8 mouse cellular contexts compared by ENCODE assay signal in the genomic region with DNA sequence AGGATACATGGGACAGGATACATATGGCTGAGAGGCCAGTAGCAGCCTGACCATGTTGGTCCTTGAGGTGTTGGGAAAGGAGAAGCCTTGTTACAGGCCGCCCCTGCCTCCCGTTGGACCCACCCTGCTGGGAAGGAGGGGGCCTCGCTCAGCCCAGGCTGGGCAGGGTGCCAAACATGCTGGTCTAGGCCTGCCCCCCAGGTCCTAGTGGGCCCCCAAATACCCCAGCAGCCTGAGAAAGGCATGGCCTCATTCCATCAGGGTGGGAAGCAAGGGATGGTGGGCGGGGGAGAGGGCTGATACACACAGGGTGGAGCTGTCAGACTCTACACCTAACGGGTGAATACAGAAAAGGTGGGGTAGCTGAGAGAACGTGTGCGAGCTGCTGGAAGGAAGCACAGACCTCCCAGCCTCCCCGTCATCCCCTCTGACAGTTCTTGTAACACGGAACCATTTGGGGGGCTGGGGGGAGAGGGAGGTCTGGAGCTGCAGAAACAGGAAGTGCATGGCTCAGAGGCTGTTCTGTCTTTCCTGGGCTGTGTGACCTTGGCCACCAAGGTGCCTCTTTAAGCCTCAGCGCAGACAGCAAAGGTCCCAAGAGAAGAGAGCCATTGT. TPM values are rescaled to one million over a fixed set of nuclear protein-coding genes. Genes with fewer than 3 reads are reported as not detected.
DNase-seq lines count a peak whose midpoint lies in the region; ATAC-seq and TF ChIP-seq lines count a peak whose summit lies in the region.

No protein-coding gene starts in this region.

- H3K4me1 ChIP-seq in liver, adult 2 months (ENCODE audit: control insufficient read depth, insufficient read depth, low read length) = peaks cover 20% of the 10 kb centered on the region
- H3K4me1 ChIP-seq in olfactory bulb, adult 2 months (ENCODE audit: control insufficient read depth, insufficient read depth, low read length) = peaks cover 21% of the 10 kb centered on the region

- H3K36me3 ChIP-seq in liver, adult 2 months (ENCODE audit: control insufficient read depth, insufficient read depth, low read length) = peaks cover under 1% of the 10 kb centered on the region; the same call in 1 of the 2 replicates

- no peak overlapping the region for H3K4me3 ChIP-seq in liver, adult 2 months (ENCODE audit: insufficient read depth, low read depth, low read length)
- no peak overlapping the region for H3K4me3 ChIP-seq in olfactory bulb, adult 2 months (ENCODE audit: insufficient read depth, low read depth, low read length)

- no peak for TF ChIP-seq POLR2A in liver, adult 2 months (IDR thresholded peaks at IDR 0.05; ENCODE audit: extremely low read depth, insufficient read depth, low read length)
- TF ChIP-seq POLR2A in olfactory bulb, adult 2 months (IDR thresholded peaks at IDR 0.05; ENCODE audit: insufficient read depth, low read depth, low read length) = no peak

- no peak for TF ChIP-seq CTCF in liver, adult 2 months (IDR thresholded peaks at IDR 0.05; ENCODE audit: low read depth, low read length)
- no peak for TF ChIP-seq CTCF in olfactory bulb, adult 2 months (IDR thresholded peaks at IDR 0.05; ENCODE audit: insufficient read depth, low read depth, low read length)

- DNase-seq in adrenal gland, adult (ENCODE audit: inconsistent age in 2 of 2, low spot score in 1 of 2) = peak; percentile 54 to 80
- no peak for DNase-seq in adrenal gland, postnatal 4 days (ENCODE audit: low spot score in 2 of 2)
- DNase-seq in liver, adult 2 months (ENCODE audit: extremely low read depth, low read depth, low spot score) = no peak
- DNase-seq in cerebellum, adult 9-10 months = no peak
- DNase-seq in right cerebral cortex, postnatal 25 days = no peak

- peaks cover 18% of the 10 kb centered on the region; the same call in 1 of the 2 replicates for H3K79me2 ChIP-seq in liver, adult 2 months (ENCODE audit: control insufficient read depth, insufficient read depth, low read length)

- H3K9ac ChIP-seq in liver, adult 2 months (ENCODE audit: low read depth, low read length) = peak overlapping the region; percentile 6; the same call in 1 of the 2 replicates

- no peaks in the 10 kb centered on the region for H3K27me3 ChIP-seq in liver, adult 2 months (ENCODE audit: control insufficient read depth, insufficient read depth, low read length)

- ATAC-seq in common myeloid progenitor, adult 5-6 weeks (replicated peaks; ENCODE audit: low read depth, poor library complexity, severe bottlenecking) = 0 out of 2 replicates have a peak, but pooled peaks have one; percentile 15
- peak; percentile 15 to 51; a peak in 1 of 4 replicates for ATAC-seq in hematopoietic stem cell, adult 5-6 weeks (replicated peaks in 1 of 2; ENCODE audit: insufficient read depth in 1 of 2, low FRiP score in 2 of 2, low TSS enrichment in 1 of 2, low read depth in 1 of 2, poor library complexity in 2 of 2, severe bottlenecking in 2 of 2)

- 72% methylated on average over 10 of the region's 10 CpGs for WGBS in liver, adult 2 months
- WGBS in olfactory bulb, adult 2 months = 48% methylated on average over 10 of the region's 10 CpGs

- H3K27ac ChIP-seq in liver, adult 2 months (replicated peaks; ENCODE audit: insufficient read depth, low read depth, low read length) = peak overlapping the region; percentile 3; the same call in 1 of the 2 replicates
- H3K27ac ChIP-seq in olfactory bulb, adult 2 months (ENCODE audit: insufficient read depth, low read depth, low read length) = peak overlapping the region; percentile 63

RNA-seq across cellular contexts. Expression of a gene that starts 4.6 kb away (rescaled TPM):
- 10 to 100 TPM; 59.9 to 61.1 TPM for total RNA-seq in adrenal gland, postnatal 4 days (2021)
- total RNA-seq in common myeloid progenitor, adult 5-6 weeks (2017) = 2.8 and 5.8 TPM in 2 replicates
- 3.7 and 5.0 TPM in 2 replicates for total RNA-seq in hematopoietic stem cell, adult 5-6 weeks (2017)
- 2.9 and 3.8 TPM in 2 replicates for total RNA-seq in liver, adult 2 months (2014; rRNA removed)
- polyA plus RNA-seq in liver, adult 2 months (2012; rRNA removed) = 8.9 and 9.7 TPM in 2 replicates
- polyA plus RNA-seq in olfactory bulb, adult 2 months (2012; ENCODE audit: insufficient read depth, insufficient read length, low replicate concordance, missing spikeins) = not detected in 2 replicates

RNA-seq across cellular contexts. Expression of a gene that starts 5.7 kb away (rescaled TPM):
- 10 to 100 TPM; 25.4 to 26.3 TPM for total RNA-seq in adrenal gland, postnatal 4 days (2021)
- 12.2 and 22.2 TPM in 2 replicates for total RNA-seq in common myeloid progenitor, adult 5-6 weeks (2017)
- total RNA-seq in hematopoietic stem cell, adult 5-6 weeks (2017) = 23.5 and 28.7 TPM in 2 replicates
- 4.0 and 5.8 TPM in 2 replicates for total RNA-seq in liver, adult 2 months (2014; rRNA removed)
- polyA plus RNA-seq in liver, adult 2 months (2012; rRNA removed) = 11.2 and 15.6 TPM in 2 replicates
- not detected in 2 replicates for polyA plus RNA-seq in olfactory bulb, adult 2 months (2012; ENCODE audit: insufficient read depth, insufficient read length, low replicate concordance, missing spikeins)

RNA-seq across cellular contexts. Expression of a gene that starts 15.0 kb away (rescaled TPM):
- 10 to 100 TPM; 15.8 to 25.6 TPM for total RNA-seq in adrenal gland, postnatal 4 days (2021)
- total RNA-seq in common myeloid progenitor, adult 5-6 weeks (2017) = 3.8 and 6.2 TPM in 2 replicates
- total RNA-seq in hematopoietic stem cell, adult 5-6 weeks (2017) = 5.9 and 6.5 TPM in 2 replicates
- 15.8 and 17.2 TPM in 2 replicates for total RNA-seq in liver, adult 2 months (2014; rRNA removed)
- polyA plus RNA-seq in liver, adult 2 months (2012; rRNA removed) = 46.8 and 52.7 TPM in 2 replicates
- polyA plus RNA-seq in olfactory bulb, adult 2 months (2012; ENCODE audit: insufficient read depth, insufficient read length, low replicate concordance, missing spikeins) = not detected in 2 replicates

RNA-seq across cellular contexts. Expression of a gene that starts 43.6 kb away (rescaled TPM):
- total RNA-seq in adrenal gland, postnatal 4 days (2021) = 10 to 100 TPM; 67.4 to 71.0 TPM
- 18.3 and 23.2 TPM in 2 replicates for total RNA-seq in common myeloid progenitor, adult 5-6 weeks (2017)
- total RNA-seq in hematopoietic stem cell, adult 5-6 weeks (2017) = 10.9 and 33.5 TPM in 2 replicates
- total RNA-seq in liver, adult 2 months (2014; rRNA removed) = 11.0 and 15.0 TPM in 2 replicates
- 41.1 and 41.9 TPM in 2 replicates for polyA plus RNA-seq in liver, adult 2 months (2012; rRNA removed)
- polyA plus RNA-seq in olfactory bulb, adult 2 months (2012; ENCODE audit: insufficient read depth, insufficient read length, low replicate concordance, missing spikeins) = not detected in 2 replicates

RNA-seq across cellular contexts. Expression of a gene that starts 49.4 kb away (rescaled TPM):
- total RNA-seq in adrenal gland, postnatal 4 days (2021) = 1 to 10 TPM; 1.1 to 6.8 TPM
- total RNA-seq in common myeloid progenitor, adult 5-6 weeks (2017) = 3.3 and 3.7 TPM in 2 replicates
- total RNA-seq in hematopoietic stem cell, adult 5-6 weeks (2017) = 0.60 and 0.75 TPM in 2 replicates
- 0.07 and 0.28 TPM in 2 replicates for total RNA-seq in liver, adult 2 months (2014; rRNA removed)
- polyA plus RNA-seq in liver, adult 2 months (2012; rRNA removed) = 0.51 and 0.56 TPM in 2 replicates
- polyA plus RNA-seq in olfactory bulb, adult 2 months (2012; ENCODE audit: insufficient read depth, insufficient read length, low replicate concordance, missing spikeins) = not detected in 2 replicates

Comparison
In these comparisons a context has a peak if more than half of its experiments do, and no peak if none do; other contexts are left out.
1. DNase-seq: peak in adrenal gland, adult (2 of 2); none in adrenal gland, postnatal 4 days (0 of 2), liver, adult 2 months (single experiment), cerebellum, adult 9-10 months (single experiment) and right cerebral cortex, postnatal 25 days (single experiment).